Mouse (Mus musculus) macrophage (primary cell): ENCODE data around the gene Iqsec1. TPM values are rescaled to one million over a fixed set of nuclear protein-coding genes. Genes with fewer than 3 reads are reported as not detected.
A peak's percentile ranks its signal among the peaks of the same experiment; 100 is the strongest.

Source experiments
- H3K27ac ChIP-seq: fragments of 350-480 bp; formaldehyde crosslinking; 2 replicates; pipeline ENCODE4 v1.9.0; 2021
- H3K36me3 ChIP-seq: fragments of 350-480 bp; formaldehyde crosslinking; 2 replicates; pipeline ENCODE4 v1.9.0; 2021; ENCODE audit errors: inconsistent target
- H3K4me3 ChIP-seq: fragments of 350-480 bp; formaldehyde crosslinking; 2 replicates; pipeline ENCODE4 v1.9.0; 2021; ENCODE audit errors: inconsistent target
- H3K79me2 ChIP-seq: fragments of 350-480 bp; formaldehyde crosslinking; 2 replicates; pipeline ENCODE4 v1.9.0; 2021; ENCODE audit errors: inconsistent target
- WGBS: methylation state at CpG from one replicate; pipeline ENCODE4 v1.1.7; 2026; ENCODE audit warnings: inconsistent platforms; ENCODE audit not compliant: missing documents; 5-methylcytosine and 5-hydroxymethylcytosine counted together
- polyA plus RNA-seq: library from polyadenylated mRNA; stranded (reverse); fragments of 250-400 nt; gene quantifications from 3 replicates; pipeline ENCODE4 v1.2.4, GENCODE M21; 2018; ENCODE audit warnings: inconsistent platforms

Iqsec1 gene
- polyA plus RNA-seq, 1 experiment from 2014 or later, result 135 TPM

DNA sequence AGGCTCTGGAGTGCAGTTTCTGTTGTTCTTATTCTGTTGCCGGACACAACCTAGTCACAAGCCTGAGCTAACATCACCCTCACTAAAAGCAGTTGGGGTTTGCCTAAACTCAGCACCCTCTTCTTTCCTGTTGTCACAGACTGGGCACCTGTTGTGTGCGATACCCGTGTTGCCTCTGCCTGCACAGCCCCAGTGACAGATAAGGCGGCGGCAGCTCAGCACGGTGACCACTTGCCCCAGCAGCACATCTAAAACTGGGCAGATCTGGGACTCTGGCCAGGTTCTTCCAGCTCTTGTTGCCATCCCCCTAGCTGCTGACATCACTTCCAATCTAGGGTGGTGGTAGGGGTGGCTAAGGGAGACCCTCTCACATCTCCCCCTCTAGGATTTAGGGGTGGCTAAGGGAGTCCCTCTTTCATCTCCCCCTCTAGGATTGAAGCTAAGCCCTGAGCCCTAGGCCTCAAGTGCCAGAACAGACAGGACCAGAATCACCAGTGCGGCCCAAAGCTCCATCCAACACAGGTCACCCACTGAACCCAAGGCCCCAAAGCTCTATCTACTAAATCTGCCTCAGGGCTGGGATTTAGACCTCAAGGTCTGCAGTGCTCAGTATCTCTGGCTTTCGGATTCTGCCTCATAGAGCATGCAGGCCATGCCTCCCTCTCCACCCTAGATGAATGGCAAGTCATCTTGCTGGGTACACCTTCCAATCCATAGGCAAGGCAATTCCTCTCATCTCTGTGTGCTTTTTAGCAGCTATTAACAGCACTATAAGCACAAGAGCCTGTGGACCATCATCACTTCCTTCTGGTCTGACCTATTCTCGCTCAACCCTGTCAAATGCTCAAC, 278.3 kb downstream of the Iqsec1 start:
- Histone ChIP-seq H3K79me2 (peaks cover 98% of the 10 kb centered on the region), H3K36me3 (no peaks in the 10 kb centered on the region), H3K27ac (no peak overlapping the region), H3K4me3 (no peak overlapping the region)
- WGBS, result 92% methylated on average over 9 of the region's 9 CpGs

DNA sequence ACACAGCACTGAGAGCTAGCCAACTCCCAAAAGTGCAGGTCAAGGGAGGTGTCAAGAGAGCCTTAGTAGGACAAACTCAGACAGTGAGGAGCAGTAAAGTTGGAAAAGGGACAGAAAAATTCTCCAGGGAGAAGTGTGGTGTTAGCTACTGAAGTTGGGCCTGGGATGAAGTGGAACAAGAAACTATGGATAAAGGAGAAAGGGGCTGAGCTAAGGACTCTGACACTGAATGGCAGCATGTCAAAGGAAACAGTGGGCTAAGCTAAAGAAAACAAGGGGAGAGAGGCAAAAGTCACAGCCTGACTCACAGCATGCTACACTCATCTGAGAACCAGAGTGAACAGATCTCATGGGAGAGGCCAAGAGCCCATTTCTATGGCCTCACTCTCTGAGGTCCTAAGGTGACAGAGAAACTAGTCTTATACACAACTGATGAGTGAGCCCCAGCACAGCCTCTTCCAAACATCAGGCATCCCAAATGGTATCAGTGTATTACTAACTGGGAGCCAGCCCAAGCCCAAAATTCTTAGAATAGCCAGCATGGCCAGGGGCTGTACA, 280.3 kb downstream of the Iqsec1 start:
- H3K4me3 ChIP-seq, result no peak overlapping the region
- H3K36me3 ChIP-seq, result no peaks in the 10 kb centered on the region
- H3K79me2 ChIP-seq, result peaks cover 100% of the 10 kb centered on the region
- no peak overlapping the region for H3K27ac ChIP-seq

DNA sequence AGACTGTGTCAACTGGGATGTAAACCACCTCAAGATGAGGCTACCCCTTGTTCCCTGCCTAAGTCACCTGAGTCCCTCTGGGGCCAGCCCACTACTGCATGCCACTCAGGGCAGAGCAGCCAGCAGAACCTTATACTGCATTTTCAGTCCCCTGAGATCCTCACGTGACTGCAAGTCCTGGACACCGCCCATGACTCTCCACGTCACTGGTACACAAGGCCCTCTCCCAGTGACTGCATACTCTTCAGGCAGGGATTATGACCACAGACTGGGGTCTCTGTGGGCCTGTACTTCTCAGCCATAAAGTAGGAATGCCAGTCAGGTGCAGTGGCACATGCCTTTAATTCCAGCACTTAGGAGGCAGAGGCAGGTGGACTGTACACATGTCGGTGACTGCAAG, 281.3 kb downstream of the Iqsec1 start:
- Histone ChIP-seq H3K79me2 (peaks cover 100% of the 10 kb centered on the region), H3K27ac (no peak overlapping the region), H3K4me3 (no peak overlapping the region), H3K36me3 (no peaks in the 10 kb centered on the region)
- 94% methylated on average over 4 of the region's 4 CpGs for WGBS

DNA sequence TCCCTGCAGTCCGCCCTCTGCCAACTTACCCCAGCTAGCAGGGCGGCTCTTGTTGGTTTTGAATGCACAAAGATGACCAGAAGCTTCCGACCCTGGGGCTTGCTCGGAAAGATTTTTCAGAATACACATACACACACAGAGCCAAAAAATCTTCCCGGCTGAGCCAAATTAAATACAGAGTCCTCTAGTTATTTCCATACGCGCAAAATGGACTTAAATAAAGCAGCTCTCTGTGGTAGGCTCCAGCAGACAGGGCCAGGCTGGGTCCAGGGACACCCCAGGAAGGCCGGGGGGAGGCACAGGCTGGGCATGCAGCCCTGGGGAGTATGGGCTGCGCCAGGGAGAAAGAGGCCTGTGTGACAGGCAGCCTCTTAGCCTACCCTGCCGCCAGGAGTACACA, 282.0 kb downstream of the Iqsec1 start:
- H3K79me2 ChIP-seq, result peaks cover 100% of the 10 kb centered on the region
- WGBS, result 96% methylated on average over 9 of the region's 10 CpGs
- no peaks in the 10 kb centered on the region for H3K36me3 ChIP-seq
- H3K4me3 ChIP-seq, result no peak overlapping the region
- no peak overlapping the region for H3K27ac ChIP-seq

DNA sequence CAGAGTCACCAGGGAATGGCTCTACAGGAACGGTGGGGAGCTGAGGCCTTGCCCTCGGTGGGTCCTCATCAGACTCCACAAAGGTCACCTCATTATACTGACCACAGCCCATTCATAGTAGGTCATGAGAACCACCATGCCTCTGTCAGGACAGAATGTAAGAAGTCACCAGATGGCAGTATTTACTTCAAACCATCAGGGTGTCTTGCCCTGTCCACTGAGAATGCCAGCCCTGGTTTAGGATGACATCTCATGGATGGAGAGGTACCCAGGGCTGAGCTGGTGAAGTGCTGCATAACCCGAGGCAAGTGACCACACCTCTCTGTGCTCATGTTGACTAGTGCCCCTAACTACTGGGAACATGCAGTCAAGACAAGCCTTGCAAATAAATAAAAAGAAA, 282.7 kb downstream of the Iqsec1 start:
- WGBS, result 89% methylated on average over 3 of the region's 3 CpGs
- Histone ChIP-seq H3K4me3 (no peak overlapping the region), H3K36me3 (no peaks in the 10 kb centered on the region), H3K27ac (no peak overlapping the region), H3K79me2 (peaks cover 100% of the 10 kb centered on the region)

DNA sequence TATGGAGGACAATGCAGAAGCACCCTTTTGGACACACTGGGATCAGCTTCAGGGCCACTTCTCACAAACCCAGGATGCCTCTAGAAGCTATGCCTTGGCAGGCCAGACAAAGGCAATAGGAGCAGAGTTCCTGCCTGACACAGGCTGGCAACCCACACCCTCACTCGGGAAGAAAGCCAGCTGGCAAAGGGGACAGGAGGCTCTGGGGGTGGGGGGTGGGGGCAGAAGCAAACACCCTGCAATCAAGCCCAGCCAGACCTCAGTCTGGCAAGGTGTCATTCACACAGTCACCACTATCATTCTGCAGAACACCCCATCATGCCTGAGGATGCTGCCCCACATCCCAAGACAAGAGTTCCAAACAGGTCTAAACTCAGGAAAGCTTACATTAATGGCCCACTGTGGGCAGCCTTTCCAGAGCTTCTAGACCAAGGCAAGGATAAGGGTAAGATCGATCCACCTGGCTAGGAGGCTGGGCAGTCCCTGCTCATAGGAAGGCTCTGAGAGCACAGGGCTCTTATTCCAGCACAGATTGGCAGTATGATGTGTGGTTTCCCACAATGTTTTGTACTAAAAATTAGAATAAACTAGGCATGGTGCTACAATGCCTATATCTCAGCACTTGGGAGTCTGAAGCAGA, 283.7 kb downstream of the Iqsec1 start:
- no peak overlapping the region for H3K27ac ChIP-seq
- 65% methylated on average over 2 of the region's 2 CpGs for WGBS
- H3K36me3 ChIP-seq, result no peaks in the 10 kb centered on the region
- peaks cover 100% of the 10 kb centered on the region for H3K79me2 ChIP-seq
- H3K4me3 ChIP-seq, result no peak overlapping the region

DNA sequence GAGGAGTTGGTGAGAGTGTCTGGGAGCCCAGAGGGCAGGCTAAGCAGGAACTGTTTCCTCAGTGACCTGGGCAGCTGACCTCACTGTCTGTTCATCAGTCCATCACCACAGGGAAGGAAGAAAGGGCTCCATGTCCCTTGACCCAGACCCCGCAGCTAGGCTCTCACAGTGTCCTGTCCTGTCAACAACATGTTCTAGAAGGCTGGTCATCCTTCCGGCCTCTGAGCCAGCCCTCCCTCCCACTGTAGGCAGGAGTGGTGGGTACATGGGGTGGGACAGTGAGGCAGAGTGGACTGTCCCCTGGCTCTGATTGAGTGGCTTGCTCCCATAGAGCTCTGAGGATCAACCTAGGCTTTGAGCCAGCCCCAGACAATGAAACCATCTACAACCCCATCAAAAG, 284.7 kb downstream of the Iqsec1 start:
- no peaks in the 10 kb centered on the region for H3K36me3 ChIP-seq
- WGBS, result 75% methylated on average over 2 of the region's 2 CpGs
- H3K27ac ChIP-seq, result peak overlapping the region; percentile 14; the same call in 1 of the 2 replicates
- no peak overlapping the region for H3K4me3 ChIP-seq
- H3K79me2 ChIP-seq, result peaks cover 100% of the 10 kb centered on the region

DNA sequence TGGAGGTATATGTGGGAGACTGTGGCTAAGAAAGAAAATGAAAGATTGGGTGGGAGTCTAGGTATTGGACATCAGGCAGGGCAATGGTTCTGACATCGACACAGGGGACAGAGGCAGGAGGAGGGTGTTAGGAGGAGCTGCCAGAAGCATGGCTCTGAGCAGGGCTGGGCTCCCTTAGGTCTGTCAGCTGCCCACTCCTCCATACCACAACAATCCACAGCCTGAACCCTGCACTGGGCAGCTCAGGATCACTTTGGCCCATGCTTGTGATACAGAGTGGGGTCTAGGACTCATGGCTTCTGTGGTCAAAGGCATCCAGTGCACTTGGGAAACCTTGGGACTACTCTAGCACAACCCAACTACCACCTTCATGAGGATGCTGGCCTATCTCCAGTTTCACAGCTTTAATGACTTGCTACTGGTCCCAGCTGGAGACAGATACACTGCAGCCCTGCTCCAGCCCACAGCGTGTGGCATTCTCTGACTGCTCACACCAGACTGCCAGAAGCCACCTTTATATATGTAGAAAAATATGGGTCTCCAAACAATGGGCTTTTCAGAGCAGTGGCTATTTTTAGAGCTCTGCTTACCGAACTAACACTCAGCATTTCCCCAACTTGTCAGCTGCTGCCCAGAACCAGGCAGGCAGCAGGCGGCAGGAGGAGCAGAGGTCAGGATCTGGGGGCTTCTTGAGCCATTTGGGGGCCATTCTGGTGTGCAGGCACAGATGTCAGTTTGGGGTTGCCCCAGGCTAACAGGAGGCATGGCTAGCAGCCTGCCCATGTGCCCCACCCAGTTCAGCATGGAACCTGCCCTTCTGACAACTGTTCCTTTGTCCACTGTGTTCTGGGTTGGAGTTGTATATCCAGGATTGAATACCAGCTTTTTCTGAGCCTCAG, 285.4 kb downstream of the Iqsec1 start:
- peak overlapping the region; percentile 14; the same call in 1 of the 2 replicates for H3K27ac ChIP-seq
- WGBS, result 50% methylated on average over 4 of the region's 4 CpGs
- peaks cover 100% of the 10 kb centered on the region for H3K79me2 ChIP-seq
- no peak overlapping the region for H3K4me3 ChIP-seq
- H3K36me3 ChIP-seq, result no peaks in the 10 kb centered on the region

DNA sequence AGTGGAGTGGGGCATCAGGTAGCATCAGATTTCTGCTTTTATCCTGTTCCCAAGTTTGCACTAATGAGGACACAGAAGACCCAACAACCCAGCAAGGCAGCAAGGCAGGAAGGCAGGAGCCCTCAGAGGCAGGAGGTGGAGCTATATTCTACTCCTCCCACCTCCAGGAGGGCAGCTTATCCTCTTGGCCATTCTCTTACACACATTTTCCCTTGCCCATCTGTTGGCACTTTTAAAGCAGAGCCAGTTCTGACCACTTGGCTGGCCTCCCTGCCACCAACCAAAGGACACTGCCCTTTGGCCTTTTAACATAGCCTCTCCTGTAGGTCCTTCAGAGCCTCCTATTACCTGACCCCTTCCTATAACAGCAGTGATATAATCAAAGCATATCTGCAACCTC, 286.3 kb downstream of the Iqsec1 start:
- no peak overlapping the region for H3K27ac ChIP-seq
- H3K4me3 ChIP-seq, result no peak overlapping the region
- H3K36me3 ChIP-seq, result no peaks in the 10 kb centered on the region
- H3K79me2 ChIP-seq, result peaks cover 100% of the 10 kb centered on the region

DNA sequence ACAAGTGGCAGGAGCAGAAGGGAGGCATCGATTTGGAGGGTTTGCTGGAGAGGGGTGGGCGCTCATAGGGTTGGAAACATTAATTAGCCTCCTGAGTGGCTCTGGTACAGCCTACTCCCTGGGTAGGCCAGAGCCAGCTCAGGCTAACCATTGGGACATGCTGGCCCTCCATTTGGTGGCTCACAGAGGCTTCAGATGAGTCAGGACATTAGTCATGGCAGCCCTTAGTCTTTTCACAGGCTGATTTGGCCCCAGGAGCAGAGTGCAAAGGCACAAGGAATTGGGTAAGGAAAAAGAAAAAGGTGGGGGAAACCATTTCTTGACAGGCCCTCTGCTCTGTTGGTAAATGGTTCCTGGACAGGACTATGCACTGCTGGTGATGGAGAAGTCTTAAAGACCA, 287.1 kb downstream of the Iqsec1 start:
- Histone ChIP-seq H3K27ac (no peak overlapping the region), H3K4me3 (no peak overlapping the region), H3K36me3 (no peaks in the 10 kb centered on the region), H3K79me2 (peaks cover 100% of the 10 kb centered on the region)
- WGBS, result 96% methylated on average over 2 of the region's 2 CpGs

DNA sequence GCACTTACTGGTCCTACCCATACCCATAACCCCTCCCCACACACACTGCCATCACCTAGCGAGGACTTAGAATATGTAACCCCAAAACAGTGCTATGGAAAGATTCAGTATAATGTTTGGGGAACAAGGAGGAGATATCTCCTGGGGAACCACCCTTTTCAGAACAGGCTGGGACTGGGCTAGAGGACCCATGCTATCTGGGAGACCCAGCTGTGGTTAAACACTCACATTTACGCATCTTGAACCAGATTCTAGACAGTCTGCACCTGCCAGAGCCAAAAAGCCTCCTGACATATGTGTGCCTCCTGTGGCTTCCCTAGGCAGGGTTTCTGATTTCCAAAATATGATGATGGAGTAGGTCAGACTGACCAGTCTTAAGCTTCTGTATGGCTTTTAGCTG, 287.7 kb downstream of the Iqsec1 start:
- H3K36me3 ChIP-seq, result no peaks in the 10 kb centered on the region
- no peak overlapping the region for H3K4me3 ChIP-seq
- no peak overlapping the region for H3K27ac ChIP-seq
- WGBS, result 92% methylated on average over 2 of the region's 2 CpGs
- peaks cover 100% of the 10 kb centered on the region for H3K79me2 ChIP-seq

DNA sequence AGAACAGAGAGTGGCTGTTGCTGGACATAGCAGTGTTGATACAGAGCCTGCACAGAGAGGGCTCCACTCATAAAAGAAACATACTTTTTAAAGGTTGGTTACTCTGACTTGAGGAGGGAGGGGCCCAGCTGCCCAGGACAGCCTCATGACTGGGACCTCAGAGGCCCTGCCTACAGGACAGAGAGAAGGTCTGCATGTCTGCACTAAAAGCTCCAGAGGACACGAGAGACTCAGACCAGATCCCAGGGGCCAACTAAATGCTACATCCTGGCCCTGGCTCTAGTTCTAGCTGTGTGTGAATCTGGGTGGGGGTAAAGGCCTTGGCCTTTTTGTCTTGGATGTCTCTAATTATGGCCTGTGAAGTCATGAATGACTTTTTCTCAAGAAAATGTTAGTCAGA, 288.4 kb downstream of the Iqsec1 start:
- no peak overlapping the region for H3K27ac ChIP-seq
- no peak overlapping the region for H3K4me3 ChIP-seq
- no peaks in the 10 kb centered on the region for H3K36me3 ChIP-seq
- H3K79me2 ChIP-seq, result peaks cover 100% of the 10 kb centered on the region
- 100% methylated on average over 1 of the region's 1 CpGs for WGBS

DNA sequence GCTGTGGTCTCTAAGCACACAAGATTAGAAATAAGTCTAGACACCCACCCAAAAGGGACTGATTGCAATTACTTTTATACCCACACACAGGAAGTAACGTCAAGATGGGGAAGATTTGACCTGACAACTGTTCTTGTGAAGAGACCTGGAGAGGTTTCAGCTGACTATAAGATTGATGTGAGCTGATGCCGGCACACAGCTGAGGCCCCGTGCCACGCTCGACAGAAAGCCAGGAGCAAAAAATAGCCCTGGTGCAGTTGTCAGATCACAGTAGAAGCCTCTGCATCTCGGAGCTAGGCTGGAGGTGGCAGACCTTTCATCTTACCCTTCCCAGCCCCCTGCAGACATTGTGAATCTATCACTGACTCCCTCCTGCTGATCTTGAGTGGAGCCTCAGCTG, 289.6 kb downstream of the Iqsec1 start:
- H3K4me3 ChIP-seq, result no peak overlapping the region
- peaks cover 88% of the 10 kb centered on the region for H3K79me2 ChIP-seq
- 82% methylated on average over 6 of the region's 6 CpGs for WGBS
- H3K27ac ChIP-seq, result no peak overlapping the region
- peaks cover 11% of the 10 kb centered on the region for H3K36me3 ChIP-seq

DNA sequence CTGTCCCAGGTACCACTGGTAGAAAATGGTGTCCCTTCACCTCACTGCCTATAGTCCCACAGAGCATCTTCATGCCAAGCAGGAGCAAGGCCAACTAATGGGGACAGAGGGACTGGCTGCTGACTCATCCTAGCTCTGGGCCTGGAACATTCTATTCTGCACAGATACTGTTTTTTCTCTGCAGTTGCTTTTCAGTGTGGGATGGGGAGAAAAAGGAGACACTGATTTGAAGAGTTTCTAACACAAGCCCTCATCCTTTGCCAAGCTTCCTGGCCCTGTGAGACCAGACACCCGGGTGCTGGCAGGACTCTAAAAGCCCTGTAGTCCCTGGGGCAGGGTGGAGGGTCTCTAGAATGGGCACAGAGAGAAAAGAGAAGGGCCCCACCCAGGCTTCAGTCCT, 292.7 kb downstream of the Iqsec1 start:
- Histone ChIP-seq H3K36me3 (peaks cover 35% of the 10 kb centered on the region), H3K27ac (no peak overlapping the region), H3K79me2 (peaks cover 67% of the 10 kb centered on the region), H3K4me3 (no peak overlapping the region)
- WGBS, result 83% methylated on average over 1 of the region's 1 CpGs
